Mouse (Mus musculus) left cerebral cortex, postnatal 10 days (tissue): ENCODE measurements around the gene Oit3. TPM values are rescaled to one million over a fixed set of nuclear protein-coding genes. Genes with fewer than 3 reads are reported as not detected.

Experiments used
- DNase-seq, 2 experiments: peaks; one replicate each; pipeline ENCODE4 v3.0.0; 2021 to 2022; ENCODE audit warnings: low spot score in 2 of 2, mixed read lengths in 1 of 2; ENCODE audit errors: extremely low spot score in 1 of 2
- intact Hi-C: fragments of 180-260 bp; cut with DNase I; formaldehyde crosslinking; loops from one replicate; pipeline ENCODE4 v1.15.1; 2025
- total RNA-seq, 2 experiments: library from RNA; stranded (reverse); gene quantifications; 2 replicates each; pipeline ENCODE4 v1.2.3; 2021

The Oit3 gene
- total RNA-seq, 2 experiments from 2014 or later: 0.20 TPM; not detected in 1

DNA sequence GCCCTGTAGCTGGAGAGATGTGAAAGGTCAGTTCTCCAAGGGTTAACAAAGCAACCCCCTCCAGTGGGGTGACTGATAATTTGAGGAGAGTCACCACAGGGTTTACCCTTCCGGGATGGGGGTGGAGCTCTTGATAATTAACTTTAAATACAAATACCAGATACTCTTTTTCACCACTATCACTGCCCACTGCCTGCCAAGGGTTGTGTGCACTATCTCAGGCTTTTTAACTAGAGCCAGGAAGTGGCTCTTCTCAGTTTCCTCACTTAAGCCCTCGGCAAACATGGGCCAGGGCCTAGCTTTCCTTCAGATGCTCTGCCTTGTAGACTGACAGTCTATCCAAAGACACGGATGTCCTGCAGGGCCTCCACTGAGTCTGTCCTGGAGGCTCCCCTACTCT, 61.7 kb downstream of the Oit3 start:
- DNase-seq: no peak
- intact Hi-C loops: loop anchor here (10.0 kb wide), 1 partner anchor 485 kb away; no protein-coding TSS in a partner anchor

DNA sequence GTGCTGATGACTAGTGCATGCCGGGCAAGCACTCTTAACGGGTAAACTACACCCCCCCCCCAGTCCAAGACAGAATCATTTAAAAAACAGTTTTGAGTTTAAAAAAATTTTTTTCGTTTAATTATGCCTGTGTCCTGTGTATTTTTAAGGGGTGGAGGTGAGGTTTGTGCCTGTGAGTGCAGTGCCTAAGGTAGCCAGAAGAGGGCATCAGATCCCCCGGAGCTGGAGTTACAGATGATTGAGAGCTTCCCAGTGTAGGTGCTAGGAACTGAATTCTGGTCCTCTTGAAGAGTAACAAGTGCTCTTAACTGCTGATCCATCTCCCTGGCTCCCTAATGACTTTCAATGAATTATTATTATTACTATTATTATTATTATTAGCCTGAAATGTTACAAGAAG, 62.9 kb downstream of the Oit3 start:
- intact Hi-C loops: loop anchor here (10.0 kb wide), 1 partner anchor 486 kb away; no protein-coding TSS in a partner anchor
- no peak for DNase-seq

DNA sequence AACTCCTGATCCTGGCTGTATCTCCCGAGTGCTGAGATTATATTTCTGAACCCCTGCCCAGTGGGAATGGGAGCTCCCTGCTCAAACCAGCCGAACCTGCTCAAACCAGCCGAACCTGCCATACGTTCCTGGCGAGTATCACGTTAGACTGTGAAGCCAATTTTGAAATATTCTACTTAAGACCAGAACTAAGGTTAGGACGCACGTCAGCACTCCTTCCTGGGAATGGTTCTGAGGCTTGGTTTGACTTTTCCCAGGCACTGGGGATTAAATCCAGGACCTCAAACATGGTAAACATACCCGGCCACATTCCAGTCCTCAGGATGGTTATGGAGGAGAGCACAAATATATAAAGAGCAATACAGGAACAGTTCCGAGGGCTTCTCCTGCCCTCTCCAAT, 63.7 kb downstream of the Oit3 start:
- DNase-seq: no peak
- intact Hi-C loops: loop anchor here (10.0 kb wide), 1 partner anchor 487 kb away; no protein-coding TSS in a partner anchor

Other genes with a start within 250 kb of the Oit3 start
- 1 to 10 TPM; 8.2 to 9.5 TPM for gene Sept10, start 219.9 kb downstream of the Oit3 start, total RNA-seq
- 10 to 100 TPM; 12.0 to 13.7 TPM for gene Sowahc, start 219.8 kb downstream of the Oit3 start, total RNA-seq
- gene P4ha1, start 118.5 kb downstream of the Oit3 start, total RNA-seq: 10 to 100 TPM; 27.6 to 29.7 TPM
- 10 to 100 TPM; 43.2 to 57.6 TPM for gene Gm10273, start 46.1 kb downstream of the Oit3 start, total RNA-seq
- gene Pla2g12b, start 38.1 kb downstream of the Oit3 start, total RNA-seq: not detected
- not detected for gene Gm10322, start 174.3 kb upstream of the Oit3 start, total RNA-seq
- 10 to 100 TPM; 65.9 to 67.9 TPM for gene Mcu, start 174.9 kb upstream of the Oit3 start, total RNA-seq